Mouse (Mus musculus) gastrocnemius, postnatal 4 days (tissue): ENCODE data around the gene Rnf31. TPM values are rescaled to one million over a fixed set of nuclear protein-coding genes. Genes with fewer than 3 reads are reported as not detected.

Source experiments
- DNase-seq, 2 experiments: peaks; one replicate each; pipeline ENCODE4 v3.0.0; 2021 to 2022; ENCODE audit warnings: low spot score in 2 of 2, mixed read lengths in 2 of 2
- total RNA-seq, 2 experiments: library from RNA; stranded (reverse); gene quantifications; 2 replicates each; pipeline ENCODE4 v1.2.3; 2021

Gene Rnf31
- total RNA-seq, 2 experiments from 2014 or later, result 21.2 to 22.4 TPM

- DNase-seq, result no peak
Observed at GRCm38 (mm10) chr14:55576376-55576775, 15.1 kb upstream of the Rnf31 start.

DNA sequence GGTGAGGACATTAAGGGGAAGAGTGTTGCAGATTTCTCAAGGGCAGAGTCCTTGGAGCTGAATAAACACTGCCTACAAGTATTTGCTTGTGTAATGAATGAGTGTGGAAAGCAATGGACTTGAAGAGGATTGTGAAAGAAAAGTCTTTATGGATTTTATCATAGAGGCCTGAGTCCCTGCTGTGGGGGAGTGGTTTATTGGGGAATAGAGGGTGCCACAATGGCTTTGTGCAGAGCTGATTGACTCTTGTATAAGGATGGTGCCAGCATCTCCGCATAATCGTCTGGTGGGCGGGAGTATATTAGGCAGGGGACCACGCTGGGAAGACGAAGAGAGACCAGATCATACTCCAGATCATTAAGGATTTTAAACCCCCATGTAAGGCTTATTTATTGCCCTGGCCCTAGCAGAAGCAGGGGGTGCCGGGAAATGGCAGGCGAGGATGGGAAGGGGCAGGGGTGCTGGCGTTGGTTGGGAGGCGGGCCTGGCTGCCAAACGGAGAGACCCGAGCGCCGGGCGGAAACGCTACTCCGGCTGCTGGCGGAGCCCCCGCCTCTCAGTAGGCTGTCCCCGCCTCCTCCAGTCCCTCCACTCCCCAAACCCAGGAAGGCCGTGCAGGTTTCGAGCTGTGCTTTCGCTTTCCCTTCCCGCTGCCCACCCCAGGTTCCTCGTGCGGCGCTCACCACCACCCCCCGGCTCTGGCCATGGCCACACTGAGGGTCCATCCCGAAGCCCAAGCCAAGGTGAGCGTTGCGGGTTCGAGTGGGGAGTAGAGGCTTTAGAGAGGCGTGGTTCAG lies 13.4 kb upstream of the Rnf31 start, which contains the start of gene Psme1:
TSS of gene Psme1 (plus strand) at position 253 of the 797 bp plus-strand sequence.
- peak; percentile 60 to 78 for DNase-seq

- peak in 1 of 2 experiments; percentile 56 for DNase-seq
Observed at GRCm38 (mm10) chr14:55578668-55579269, 12.7 kb upstream of the Rnf31 start.

- no peak for DNase-seq
Observed at GRCm38 (mm10) chr14:55579511-55580496, 11.7 kb upstream of the Rnf31 start.

GRCm38 (mm10) chr14:55580731-55581130 lies 10.8 kb upstream of the Rnf31 start:
- DNase-seq, result no peak

DNA sequence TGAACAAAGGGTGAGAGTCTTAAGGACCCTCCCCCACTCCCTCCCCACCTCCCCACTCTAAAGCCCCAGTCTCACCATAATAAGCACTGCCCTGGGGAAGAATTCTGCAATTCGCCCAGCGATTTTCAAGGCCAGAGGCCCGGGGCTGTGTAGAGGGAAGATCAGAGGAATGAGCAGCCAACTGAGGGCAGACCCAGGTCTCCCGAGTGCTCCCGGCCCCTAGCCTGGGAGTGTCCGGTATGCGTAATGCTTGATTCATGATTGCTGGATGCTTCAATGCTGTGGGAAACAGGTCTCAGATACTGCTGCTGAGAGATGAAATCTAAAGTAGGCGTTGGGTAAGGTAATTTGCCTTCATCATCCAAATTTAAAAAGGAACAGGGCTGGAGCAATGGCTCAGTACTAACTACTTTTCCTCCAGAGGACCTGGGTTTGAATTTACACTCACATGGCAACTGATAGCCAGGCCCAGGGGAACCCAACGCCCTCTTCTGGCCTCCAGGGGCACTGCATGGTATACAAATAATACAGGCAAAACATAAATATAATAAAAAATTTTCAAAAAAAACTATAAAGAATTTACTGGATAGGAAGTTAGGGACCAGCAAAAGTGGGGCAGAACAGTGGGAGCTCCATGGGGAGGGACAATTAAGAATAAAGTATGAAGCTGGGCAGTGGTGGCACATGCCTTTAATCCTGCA lies 9.4 kb upstream of the Rnf31 start:
- no peak for DNase-seq

GRCm38 (mm10) chr14:55584303-55584701 lies 7.2 kb upstream of the Rnf31 start:
- no peak for DNase-seq

GRCm38 (mm10) chr14:55584702-55585565 lies 6.6 kb upstream of the Rnf31 start, which contains the start of gene Emc9:
Gene Emc9 (minus strand): TSS chr14:55585302.
- DNase-seq, result peak; percentile 52 to 69

DNA sequence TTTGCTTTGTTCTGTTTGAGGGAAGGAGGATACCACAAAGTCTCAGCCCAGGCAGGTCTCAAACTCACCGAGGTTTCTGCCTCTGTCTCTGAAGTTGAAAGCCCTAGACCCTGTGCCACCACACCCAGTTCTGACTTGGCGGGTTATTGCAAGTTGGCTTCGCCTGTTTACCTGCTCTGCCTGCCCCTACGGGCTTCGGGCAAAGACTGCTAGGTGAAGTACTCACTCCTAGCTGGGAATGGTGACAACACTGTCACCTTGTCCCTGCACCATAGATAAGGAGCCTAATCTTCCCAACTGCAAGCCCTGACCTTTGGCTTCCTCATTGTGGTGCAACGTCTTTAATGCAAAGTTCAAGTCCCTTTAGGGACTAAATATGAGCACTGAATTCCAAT lies 5.9 kb upstream of the Rnf31 start:
- DNase-seq, result no peak

DNA sequence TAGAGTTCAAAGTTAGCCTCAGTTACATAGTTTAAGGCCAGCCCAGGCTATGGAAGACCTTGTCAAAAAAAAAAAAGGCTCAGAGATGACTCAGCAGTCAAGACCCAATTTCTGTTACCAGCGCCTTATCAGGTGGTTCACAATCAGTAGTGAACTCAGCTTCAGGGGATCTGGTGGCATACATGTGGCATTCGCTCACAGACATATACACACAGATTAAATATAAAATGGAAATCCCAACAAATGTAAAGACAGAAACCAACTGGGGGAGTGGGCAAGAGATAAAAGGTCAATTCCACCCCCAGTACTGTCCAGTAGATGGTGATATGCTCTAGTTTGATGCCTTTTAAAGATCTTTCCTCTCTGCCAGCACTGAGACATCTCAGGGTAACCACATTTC lies 5.4 kb upstream of the Rnf31 start:
- no peak for DNase-seq

DNA sequence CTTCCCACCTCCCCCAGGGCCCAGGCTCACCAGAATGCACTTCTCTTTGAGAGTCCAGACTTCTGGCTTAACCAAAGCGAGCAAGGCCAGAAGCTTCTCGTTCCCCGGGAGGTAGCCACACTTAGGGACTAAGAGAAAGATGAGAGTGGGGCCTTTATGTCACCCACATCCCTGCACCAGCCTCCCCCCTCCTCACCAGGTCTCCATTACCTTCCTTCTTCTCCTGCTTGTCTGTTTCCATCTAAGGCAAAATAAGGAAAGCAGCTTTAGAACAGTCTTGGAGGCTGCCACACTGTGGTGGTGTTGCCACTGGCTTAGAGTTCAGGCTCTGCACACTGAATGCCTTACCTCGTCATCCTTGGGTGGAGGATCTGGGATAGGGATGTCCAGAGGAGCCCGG lies 2.2 kb upstream of the Rnf31 start:
- no peak for DNase-seq

DNA sequence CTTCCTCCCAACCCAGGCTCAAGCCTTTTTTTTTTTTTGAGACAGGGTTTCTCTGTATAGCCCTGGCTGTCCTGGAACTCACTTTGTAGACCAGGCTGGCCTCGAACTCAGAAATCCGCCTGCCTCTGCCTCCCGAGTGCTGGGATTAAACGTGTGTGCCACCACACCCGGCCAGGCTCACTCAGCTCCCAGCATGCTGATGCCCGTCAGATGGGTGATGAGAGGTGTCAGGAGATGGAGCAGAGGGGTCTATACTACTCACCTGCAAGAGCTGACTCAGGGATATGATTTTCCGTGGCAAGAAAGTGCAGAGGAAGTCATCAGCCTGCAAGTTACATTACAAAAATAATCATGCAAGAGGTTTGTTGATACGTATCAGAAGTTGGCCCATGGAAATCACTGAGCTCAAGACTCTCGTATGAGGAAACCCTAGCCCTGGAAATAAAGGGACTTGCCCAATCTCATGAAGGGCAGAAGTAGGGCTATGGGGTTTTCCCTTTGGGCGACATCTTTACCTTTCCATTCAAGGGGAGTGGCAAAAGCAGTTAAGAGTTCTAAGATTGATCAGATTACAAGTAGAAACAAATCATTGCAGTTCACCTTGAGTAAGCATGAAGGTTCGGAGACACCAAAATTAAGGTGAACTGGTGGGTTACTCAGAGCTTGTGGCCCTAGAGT lies 1.6 kb upstream of the Rnf31 start:
- no peak for DNase-seq

DNA sequence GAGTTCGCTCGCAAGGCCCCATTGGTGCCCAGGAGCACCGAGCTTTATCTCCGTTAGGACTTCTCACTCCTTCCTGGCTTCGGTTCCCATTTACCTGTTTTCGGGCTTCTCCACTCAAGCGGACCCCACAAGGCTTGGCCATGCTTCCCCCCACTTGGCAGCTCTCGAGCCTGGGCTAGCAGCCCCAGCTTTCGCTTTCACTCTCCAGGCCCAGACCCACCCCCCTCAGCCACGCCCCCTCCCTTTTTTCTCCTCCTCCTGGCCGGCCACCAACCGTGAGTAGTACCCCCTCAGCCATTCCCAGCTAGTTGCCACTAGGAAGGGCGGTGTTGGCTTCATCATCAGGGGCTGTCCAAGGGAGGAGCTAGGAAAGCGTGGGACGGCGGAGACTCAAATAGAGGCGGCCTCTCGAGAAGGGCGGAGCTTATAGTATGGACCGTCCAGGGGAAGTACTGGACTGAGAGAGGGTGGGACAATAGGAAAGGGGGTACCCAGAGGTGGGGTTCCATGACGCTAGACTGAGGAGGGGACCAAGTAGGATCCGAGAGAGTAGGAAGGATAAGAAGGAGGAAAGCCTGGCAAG lies 669 bp upstream of the Rnf31 start, which contains the start of gene Psme2:
TSS of gene Psme2 (minus strand) at position 366 of the 583 bp plus-strand sequence.
- peak; percentile 81 to 92 for DNase-seq

DNA sequence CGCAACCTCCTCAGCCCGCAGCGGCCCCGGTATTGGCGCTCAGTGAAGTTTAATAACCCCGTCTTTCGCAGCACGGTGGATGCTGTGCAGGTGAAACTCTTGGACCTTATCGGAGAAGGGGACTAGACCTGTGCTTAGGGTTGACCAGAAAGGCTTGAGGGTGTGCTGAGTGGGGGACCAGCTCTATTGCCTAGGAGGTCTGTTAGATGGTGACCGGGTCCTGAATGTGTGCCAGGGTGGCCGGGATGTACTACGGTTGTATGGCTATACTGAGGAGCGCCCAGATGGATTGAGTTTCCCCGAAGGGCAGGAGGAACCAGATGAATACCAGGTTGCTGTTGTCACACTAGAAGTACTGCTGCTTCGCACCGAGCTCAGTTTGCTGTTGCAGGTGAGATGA lies 718 bp downstream of the Rnf31 start:
- DNase-seq, result no peak

DNA sequence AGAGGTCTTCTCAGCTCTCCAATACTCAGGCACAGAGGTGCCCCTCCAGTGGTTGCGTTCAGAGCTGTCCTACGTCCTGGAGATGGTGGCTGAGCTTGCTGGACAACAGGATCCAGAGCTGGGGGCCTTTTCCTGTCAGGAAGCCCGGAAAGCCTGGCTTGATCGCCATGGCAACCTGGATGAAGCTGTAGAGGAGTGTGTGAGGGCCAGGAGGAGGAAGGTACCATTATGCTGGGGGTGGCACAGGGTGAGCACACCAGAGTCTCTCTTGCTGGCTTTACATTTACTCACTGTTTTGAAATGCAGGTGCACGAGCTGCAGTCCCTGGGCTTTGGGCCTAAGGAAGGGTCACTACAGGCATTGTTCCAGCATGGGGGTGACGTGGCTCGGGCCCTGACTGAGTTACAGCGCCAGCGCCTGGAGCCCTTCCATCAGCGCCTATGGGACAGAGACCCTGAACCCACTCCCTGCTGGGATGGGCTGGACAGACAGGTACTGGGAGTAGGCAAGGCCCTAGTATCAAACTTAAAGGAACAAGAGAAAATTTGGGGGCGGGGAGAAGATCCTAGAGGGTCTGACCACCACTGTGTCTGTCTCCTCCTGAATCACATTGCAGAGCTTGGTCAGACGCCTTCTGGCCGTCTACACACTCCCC lies 4.7 kb downstream of the Rnf31 start:
- DNase-seq, result no peak

GRCm38 (mm10) chr14:55598521-55599390 lies 7.2 kb downstream of the Rnf31 start:
- DNase-seq, result no peak

DNA sequence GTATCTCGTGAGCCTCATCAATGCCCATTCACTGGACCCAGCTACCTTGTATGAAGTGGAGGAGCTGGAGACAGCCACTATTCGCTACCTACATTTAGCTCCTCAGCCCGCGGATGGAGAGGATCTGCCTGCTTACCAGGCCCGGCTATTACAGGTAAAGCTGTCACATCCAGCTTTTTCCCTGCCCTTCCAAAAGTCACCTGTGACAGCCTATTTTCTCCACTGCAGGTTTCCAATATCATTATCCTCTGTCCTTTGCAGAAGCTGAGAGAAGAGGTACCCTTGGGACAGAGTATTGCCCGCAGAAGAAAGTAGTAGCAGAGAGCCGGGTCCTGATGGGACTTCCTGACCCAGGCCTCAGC lies 11.7 kb downstream of the Rnf31 start, which contains the start of gene Irf9:
TSS of gene Irf9 (plus strand) at position 301 of the 362 bp plus-strand sequence.
- no peak for DNase-seq
